Mouse (Mus musculus): ENCODE measurements at regions not wholly inside any gene's neighbourhood (a gene's known extent, or its start where the extent isn't known, plus 50 kb on each side); places are given as distances from the start of the nearest gene placed in this dataset.

DNA sequence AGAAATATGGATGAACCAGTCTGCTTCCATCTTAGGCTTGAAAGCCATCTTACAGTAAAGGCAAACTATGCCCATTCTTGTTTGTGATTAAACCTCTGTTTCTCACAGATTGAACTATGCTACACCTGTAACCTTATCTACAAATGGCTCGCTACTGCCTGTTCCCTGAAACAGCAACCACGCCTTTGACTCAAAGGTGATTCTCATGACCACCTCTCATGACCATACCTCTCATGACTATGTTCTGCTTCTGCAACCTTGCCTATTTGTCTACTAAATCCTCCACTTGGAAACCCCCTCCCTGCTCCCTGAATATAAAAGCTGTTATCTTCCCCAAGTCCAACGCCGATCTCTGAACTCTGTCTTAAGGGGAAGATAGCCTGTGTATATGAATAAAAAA is 296.7 kb upstream of the Adgrl2 start:
- Histone ChIP-seq H3K36me3 (ENCODE audit: insufficient read depth, low read length) (no peaks in the 10 kb centered on the region), H3K9me3 (ENCODE audit: low read length) (no peaks in the 10 kb centered on the region), H3K4me3 (replicated peaks; ENCODE audit: low read length) (no peak overlapping the region), H3K27me3 (ENCODE audit: insufficient read depth, low read length) (peaks cover 4% of the 10 kb centered on the region; the same call in 1 of the 2 replicates), H3K4me1 (replicated peaks; ENCODE audit: low read depth, low read length) (no peaks in the 10 kb centered on the region)
- TF ChIP-seq POU5F1 (IDR thresholded peaks at IDR 0.05; ENCODE audit: borderline replicate concordance, low read length) (no peak), NANOG (IDR thresholded peaks at IDR 0.05; ENCODE audit: borderline replicate concordance, low read length) (no peak), CTCF (conservative IDR thresholded peaks at IDR 0.05; ENCODE audit: low read length) (no peak)

DNA sequence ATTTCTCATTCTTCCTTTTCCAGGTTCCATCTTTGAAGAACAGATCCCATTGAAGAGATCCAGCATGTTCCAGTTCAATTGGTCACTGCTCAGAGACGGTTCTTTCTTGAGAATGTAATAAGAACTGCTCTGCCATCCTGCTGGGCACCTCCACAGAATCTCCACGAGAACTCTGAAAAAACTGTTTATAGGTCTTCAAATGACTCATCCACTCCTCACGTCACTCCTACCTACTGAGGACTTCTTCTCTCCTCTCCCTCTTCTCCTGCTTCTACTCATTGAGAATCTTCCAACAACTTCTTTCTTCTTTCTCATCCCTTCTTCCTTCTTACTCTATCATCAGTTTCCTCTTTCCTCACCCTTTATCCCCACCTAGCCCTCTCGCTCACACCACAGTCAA is 294.6 kb upstream of the Adgrl2 start:
- peaks cover 6% of the 10 kb centered on the region for H3K4me1 ChIP-seq (replicated peaks; ENCODE audit: low read depth, low read length)
- TF ChIP-seq CTCF (conservative IDR thresholded peaks at IDR 0.05; ENCODE audit: low read length) (no peak), NANOG (IDR thresholded peaks at IDR 0.05; ENCODE audit: borderline replicate concordance, low read length) (no peak), POU5F1 (IDR thresholded peaks at IDR 0.05; ENCODE audit: borderline replicate concordance, low read length) (no peak)

DNA sequence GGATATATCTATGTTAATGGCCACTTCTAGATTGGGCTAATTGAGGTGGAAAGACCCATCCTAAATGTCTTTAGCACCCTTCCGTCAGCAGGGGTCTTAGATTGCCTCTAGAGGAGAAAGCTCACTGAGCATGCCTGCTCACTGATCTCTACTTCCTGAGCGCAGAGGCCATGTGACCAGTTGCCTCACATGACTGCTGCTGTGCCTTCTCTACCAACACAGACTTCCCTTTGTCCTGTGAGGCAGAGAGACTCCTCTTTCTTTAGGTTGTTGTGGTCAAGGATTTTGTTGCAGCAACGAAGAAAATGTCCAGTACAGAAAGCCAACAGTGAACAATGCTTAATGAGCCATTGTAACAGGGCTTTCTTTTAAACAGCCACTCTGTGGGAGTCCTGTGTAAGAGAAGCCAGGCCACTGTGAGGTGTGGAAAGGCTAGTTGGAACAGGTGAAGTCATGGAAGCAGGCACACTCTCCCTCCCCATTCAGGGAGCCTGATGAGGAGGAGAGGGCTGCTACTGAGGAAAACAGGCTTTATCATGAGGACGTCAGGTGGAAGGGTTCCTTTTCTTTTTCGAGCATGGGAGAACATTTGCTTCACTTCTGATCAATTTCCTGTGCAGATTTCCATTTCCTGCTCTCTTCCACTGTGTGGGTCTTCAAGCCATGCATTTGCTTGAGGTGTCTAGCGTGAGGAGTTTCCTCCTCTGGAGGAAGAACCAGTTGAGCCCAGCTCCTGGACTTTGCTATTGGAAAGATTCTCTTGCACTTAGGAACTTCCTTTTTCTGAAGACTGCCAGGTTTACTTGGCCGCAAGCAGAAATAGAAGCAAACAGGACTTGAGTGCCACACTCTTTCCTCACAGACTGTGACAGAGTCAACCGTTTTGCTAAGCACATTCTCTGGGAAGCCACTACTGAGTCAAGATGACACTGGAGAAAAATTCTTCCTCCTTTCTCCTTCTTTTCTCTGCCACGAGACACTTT is 290.7 kb upstream of the Adgrl2 start:
- Histone ChIP-seq H3K36me3 (ENCODE audit: insufficient read depth, low read length) (no peaks in the 10 kb centered on the region), H3K4me3 (replicated peaks; ENCODE audit: low read length) (no peak overlapping the region), H3K4me1 (replicated peaks; ENCODE audit: low read depth, low read length) (peaks cover 6% of the 10 kb centered on the region), H3K9me3 (ENCODE audit: low read length) (no peaks in the 10 kb centered on the region), H3K27me3 (ENCODE audit: insufficient read depth, low read length) (peaks cover 8% of the 10 kb centered on the region)
- TF ChIP-seq POU5F1 (IDR thresholded peaks at IDR 0.05; ENCODE audit: borderline replicate concordance, low read length) (no peak), CTCF (conservative IDR thresholded peaks at IDR 0.05; ENCODE audit: low read length) (no peak), NANOG (IDR thresholded peaks at IDR 0.05; ENCODE audit: borderline replicate concordance, low read length) (no peak; the same call in 1 of the 2 replicates)

More for the DNA sequence above, 294.6 kb upstream of the Adgrl2 start:
- Histone ChIP-seq H3K36me3 (ENCODE audit: insufficient read depth, low read length) (no peaks in the 10 kb centered on the region), H3K4me3 (replicated peaks; ENCODE audit: low read length) (no peak overlapping the region), H3K27me3 (ENCODE audit: insufficient read depth, low read length) (peaks cover 8% of the 10 kb centered on the region), H3K9me3 (ENCODE audit: low read length) (no peaks in the 10 kb centered on the region)

DNA sequence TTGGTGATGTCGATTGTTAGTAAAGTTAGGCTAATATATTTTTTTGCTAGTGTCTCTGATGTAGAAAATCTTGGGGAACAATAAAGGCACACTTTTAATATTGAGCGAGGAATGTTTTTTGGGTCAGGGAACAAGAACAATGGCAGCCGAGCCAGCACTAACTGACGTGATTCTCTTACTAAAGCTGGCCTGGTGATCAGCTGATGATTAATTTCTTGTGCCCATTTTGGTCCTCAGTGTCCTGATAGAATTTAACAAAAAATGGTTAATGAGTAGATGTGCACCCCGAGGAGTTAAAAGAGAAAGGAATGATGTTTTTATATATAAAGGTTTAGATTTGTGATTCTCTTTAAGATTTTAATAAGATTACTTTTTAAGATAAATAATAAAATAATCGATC is 289.0 kb upstream of the Adgrl2 start:
- H3K4me1 ChIP-seq (replicated peaks; ENCODE audit: low read depth, low read length): peaks cover 15% of the 10 kb centered on the region
- no peaks in the 10 kb centered on the region for H3K9me3 ChIP-seq (ENCODE audit: low read length)
- TF ChIP-seq POU5F1 (IDR thresholded peaks at IDR 0.05; ENCODE audit: borderline replicate concordance, low read length) (no peak), NANOG (IDR thresholded peaks at IDR 0.05; ENCODE audit: borderline replicate concordance, low read length) (no peak), CTCF (conservative IDR thresholded peaks at IDR 0.05; ENCODE audit: low read length) (no peak)
- H3K36me3 ChIP-seq (ENCODE audit: insufficient read depth, low read length): no peaks in the 10 kb centered on the region
- peaks cover 8% of the 10 kb centered on the region for H3K27me3 ChIP-seq (ENCODE audit: insufficient read depth, low read length)
- H3K4me3 ChIP-seq (replicated peaks; ENCODE audit: low read length): no peak overlapping the region

DNA sequence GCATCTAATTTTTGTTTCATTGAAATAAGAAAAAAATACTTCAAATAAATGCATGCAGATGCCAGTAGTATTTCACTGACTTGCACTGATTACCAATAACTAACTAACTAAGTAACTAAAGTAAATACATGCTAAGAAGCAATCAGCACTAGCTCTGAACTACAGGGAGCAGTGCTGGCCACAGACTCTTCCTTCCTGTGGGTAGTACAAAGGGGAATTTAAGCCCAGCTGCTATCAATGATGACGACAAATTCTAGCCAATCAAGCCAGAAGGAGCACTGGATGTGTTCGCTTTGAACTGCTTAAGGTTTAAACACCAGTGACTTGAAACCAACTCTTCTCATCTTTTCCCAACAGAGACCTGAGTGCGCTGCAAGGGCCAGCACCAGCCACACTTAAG is 287.5 kb upstream of the Adgrl2 start:
- Histone ChIP-seq H3K27me3 (ENCODE audit: insufficient read depth, low read length) (peaks cover 8% of the 10 kb centered on the region), H3K36me3 (ENCODE audit: insufficient read depth, low read length) (no peaks in the 10 kb centered on the region), H3K4me1 (replicated peaks; ENCODE audit: low read depth, low read length) (peaks cover 21% of the 10 kb centered on the region), H3K9me3 (ENCODE audit: low read length) (no peaks in the 10 kb centered on the region), H3K4me3 (replicated peaks; ENCODE audit: low read length) (no peak overlapping the region)
- TF ChIP-seq POU5F1 (IDR thresholded peaks at IDR 0.05; ENCODE audit: borderline replicate concordance, low read length) (no peak), NANOG (IDR thresholded peaks at IDR 0.05; ENCODE audit: borderline replicate concordance, low read length) (no peak), CTCF (conservative IDR thresholded peaks at IDR 0.05; ENCODE audit: low read length) (no peak)

DNA sequence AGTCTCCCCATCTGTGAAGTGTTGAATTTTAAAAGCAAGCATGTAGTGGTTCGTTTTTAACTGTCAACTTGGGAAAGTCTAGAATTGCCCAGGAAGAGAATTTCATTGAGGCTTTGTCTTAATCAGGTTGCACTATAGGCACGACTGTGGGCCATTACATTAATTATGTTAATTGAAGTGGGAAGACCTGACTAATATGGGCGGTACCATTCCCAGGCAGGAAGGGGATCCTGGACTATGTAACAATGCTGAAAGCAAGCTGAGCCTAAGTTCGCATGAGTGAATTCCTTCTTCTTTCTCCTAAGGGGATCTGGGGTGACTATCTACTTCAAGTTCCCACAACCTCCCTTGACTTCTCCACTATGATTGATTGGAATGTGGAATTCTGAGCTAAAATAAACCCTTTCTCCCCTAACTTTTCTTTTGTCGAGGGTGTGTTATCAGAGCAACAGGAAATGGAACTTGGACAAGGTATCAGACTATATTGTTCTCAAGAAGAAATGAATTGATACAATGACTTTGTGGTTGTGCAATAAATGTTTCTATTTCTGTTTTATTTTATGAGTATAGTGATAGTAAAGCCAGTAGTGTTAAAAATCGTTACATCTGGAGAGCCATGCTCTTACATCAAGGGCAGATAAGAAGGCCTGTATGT is 285.2 kb upstream of the Adgrl2 start:
- Histone ChIP-seq H3K4me3 (replicated peaks; ENCODE audit: low read length) (no peak overlapping the region), H3K9me3 (ENCODE audit: low read length) (no peaks in the 10 kb centered on the region), H3K27me3 (ENCODE audit: insufficient read depth, low read length) (no peaks in the 10 kb centered on the region), H3K4me1 (replicated peaks; ENCODE audit: low read depth, low read length) (peaks cover 16% of the 10 kb centered on the region), H3K36me3 (ENCODE audit: insufficient read depth, low read length) (no peaks in the 10 kb centered on the region)
- no peak for TF ChIP-seq POU5F1 (IDR thresholded peaks at IDR 0.05; ENCODE audit: borderline replicate concordance, low read length)
- no peak for TF ChIP-seq NANOG (IDR thresholded peaks at IDR 0.05; ENCODE audit: borderline replicate concordance, low read length)
- no peak for TF ChIP-seq CTCF (conservative IDR thresholded peaks at IDR 0.05; ENCODE audit: low read length)

DNA sequence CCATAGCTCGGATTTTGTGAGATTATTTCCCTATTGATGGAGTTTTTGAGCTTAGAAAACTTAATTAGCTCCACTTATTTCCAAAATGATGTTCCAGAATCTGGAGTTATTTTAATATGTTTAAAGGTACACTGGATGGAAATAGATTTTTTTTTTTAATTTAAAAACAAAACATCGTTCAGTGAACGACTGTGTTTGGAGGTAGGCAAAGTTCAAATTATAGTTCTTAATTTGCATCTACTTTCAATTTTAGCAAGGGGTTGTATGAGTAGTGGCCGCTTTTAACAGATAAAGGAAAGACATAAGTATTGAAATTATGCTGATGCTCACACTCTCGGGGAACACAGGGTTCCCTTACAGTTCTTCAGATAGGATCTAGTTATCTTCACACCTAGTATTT is 284.6 kb upstream of the Adgrl2 start:
- Histone ChIP-seq H3K36me3 (ENCODE audit: insufficient read depth, low read length) (no peaks in the 10 kb centered on the region), H3K4me3 (replicated peaks; ENCODE audit: low read length) (no peak overlapping the region), H3K4me1 (replicated peaks; ENCODE audit: low read depth, low read length) (peaks cover 16% of the 10 kb centered on the region), H3K9me3 (ENCODE audit: low read length) (no peaks in the 10 kb centered on the region), H3K27me3 (ENCODE audit: insufficient read depth, low read length) (no peaks in the 10 kb centered on the region)
- TF ChIP-seq POU5F1 (IDR thresholded peaks at IDR 0.05; ENCODE audit: borderline replicate concordance, low read length) (no peak), CTCF (conservative IDR thresholded peaks at IDR 0.05; ENCODE audit: low read length) (no peak), NANOG (IDR thresholded peaks at IDR 0.05; ENCODE audit: borderline replicate concordance, low read length) (no peak)

DNA sequence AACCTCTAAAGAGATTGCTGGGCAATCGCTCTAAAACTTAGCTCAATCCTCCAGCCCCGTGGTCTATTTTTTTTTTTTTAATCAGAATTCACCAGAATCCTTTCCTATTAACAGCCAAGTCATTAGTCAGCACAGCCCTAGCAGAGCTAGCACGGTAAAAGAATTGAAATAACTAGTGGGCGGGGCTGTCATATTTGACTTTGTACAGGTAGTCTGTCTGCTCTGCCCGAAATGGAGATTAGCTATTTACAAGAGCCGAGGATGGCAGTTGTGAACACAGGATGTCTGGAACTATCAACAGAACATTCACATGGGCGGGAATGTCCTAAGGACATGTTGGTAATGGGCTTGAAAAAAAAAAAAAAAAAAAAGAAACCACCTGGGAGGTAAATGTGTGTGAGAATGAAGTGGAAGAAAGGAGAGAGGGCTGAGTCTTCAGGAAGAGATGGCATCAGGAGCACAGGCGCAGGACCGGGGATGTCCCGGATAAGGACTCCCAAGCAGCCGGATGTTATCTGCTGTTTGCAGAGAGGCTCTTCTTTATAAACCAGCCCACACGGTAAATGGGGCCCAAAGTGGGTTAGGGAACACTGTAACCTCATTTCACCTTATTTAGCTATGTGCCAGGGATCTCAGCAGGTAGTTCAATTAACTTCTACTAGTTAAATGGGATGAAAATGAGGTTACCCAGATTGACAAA is 283.8 kb upstream of the Adgrl2 start:
- no peak overlapping the region for H3K4me3 ChIP-seq (replicated peaks; ENCODE audit: low read length)
- H3K27me3 ChIP-seq (ENCODE audit: insufficient read depth, low read length): no peaks in the 10 kb centered on the region
- H3K4me1 ChIP-seq (replicated peaks; ENCODE audit: low read depth, low read length): peaks cover 16% of the 10 kb centered on the region
- H3K9me3 ChIP-seq (ENCODE audit: low read length): no peaks in the 10 kb centered on the region
- no peaks in the 10 kb centered on the region for H3K36me3 ChIP-seq (ENCODE audit: insufficient read depth, low read length)
- no peak for TF ChIP-seq NANOG (IDR thresholded peaks at IDR 0.05; ENCODE audit: borderline replicate concordance, low read length)
- no peak for TF ChIP-seq POU5F1 (IDR thresholded peaks at IDR 0.05; ENCODE audit: borderline replicate concordance, low read length)
- TF ChIP-seq CTCF (conservative IDR thresholded peaks at IDR 0.05; ENCODE audit: low read length): no peak
